Comparison of ENCODE assay signal across 15 mouse cellular contexts in genomic region chr7:79388671-79389206, GRCm38 (mm10). TPM values are rescaled to one million over a fixed set of nuclear protein-coding genes. Genes with fewer than 3 reads are reported as not detected.
DNase-seq lines count a peak whose midpoint lies in the region; ATAC-seq and TF ChIP-seq lines count a peak whose summit lies in the region.
"Had no signal": no experiment of that assay in that cellular context is flagged by ENCODE, and none has a peak within 500 bp of the region (broad histone marks: within the 10 kb centered on the region; RNA-seq: fewer than 3 reads in every experiment).

No protein-coding gene starts in this region.

- TF ChIP-seq EP300 in ES-Bruce4 (IDR thresholded peaks at IDR 0.05; ENCODE audit: insufficient read depth, low read depth, low read length), result no peak

- DNase-seq in hindbrain, embryonic 10.5 days (ENCODE audit: low spot score), result no peak
- peak; percentile 32 for DNase-seq in embryonic facial prominence, embryonic 11.5 days (ENCODE audit: low spot score)
- no peak for DNase-seq in right cerebral cortex, postnatal 14 days
- no peak for DNase-seq in thymus, postnatal 25 days
- no peak for DNase-seq in kidney, postnatal 14 days
- DNase-seq: lung, postnatal 36 days; midbrain, embryonic 14.5 days had no signal

- peak overlapping the region; percentile 71 for H3K27ac ChIP-seq in hindbrain, embryonic 10.5 days
- no peak overlapping the region for H3K27ac ChIP-seq in hindbrain, embryonic 13.5 days
- peak overlapping the region; percentile 83 for H3K27ac ChIP-seq in ES-Bruce4 (ENCODE audit: insufficient read depth, low read length)
- H3K27ac ChIP-seq in embryonic facial prominence, embryonic 11.5 days (replicated peaks; ENCODE audit: low read depth, low read length), result no peak overlapping the region; the same call in 1 of the 2 replicates
- no peak overlapping the region for H3K27ac ChIP-seq in limb, embryonic 15.5 days
- H3K27ac ChIP-seq: heart, embryonic 15.5 days; kidney, embryonic 15.5 days; liver, embryonic 15.5 days had no signal

- TF ChIP-seq POLR2A in ES-Bruce4 (IDR thresholded peaks at IDR 0.05; ENCODE audit: insufficient read depth, low read length), result no peak

- no peaks in the 10 kb centered on the region for H3K9me3 ChIP-seq in hindbrain, embryonic 10.5 days
- no peaks in the 10 kb centered on the region for H3K9me3 ChIP-seq in hindbrain, embryonic 13.5 days
- no peaks in the 10 kb centered on the region for H3K9me3 ChIP-seq in ES-Bruce4 (replicated peaks; ENCODE audit: control insufficient read depth, insufficient read depth, low read length, poor library complexity, severe bottlenecking)
- no peaks in the 10 kb centered on the region for H3K9me3 ChIP-seq in embryonic facial prominence, embryonic 11.5 days (replicated peaks; ENCODE audit: control insufficient read depth, low read length)
- H3K9me3 ChIP-seq in limb, embryonic 15.5 days, result no peaks in the 10 kb centered on the region
- H3K9me3 ChIP-seq: heart, embryonic 15.5 days; kidney, embryonic 15.5 days; liver, embryonic 15.5 days had no signal

- no peak overlapping the region for H3K4me3 ChIP-seq in hindbrain, embryonic 10.5 days
- H3K4me3 ChIP-seq in hindbrain, embryonic 13.5 days, result no peak overlapping the region
- no peak overlapping the region; the same call in 1 of the 2 replicates for H3K4me3 ChIP-seq in ES-Bruce4 (ENCODE audit: low read depth, low read length)
- no peak overlapping the region for H3K4me3 ChIP-seq in embryonic facial prominence, embryonic 11.5 days (ENCODE audit: low read depth, low read length)
- H3K4me3 ChIP-seq in limb, embryonic 15.5 days, result no peak overlapping the region
- H3K4me3 ChIP-seq: heart, embryonic 15.5 days; kidney, embryonic 15.5 days; liver, embryonic 15.5 days had no signal

- H3K4me2 ChIP-seq in hindbrain, embryonic 13.5 days, result no peak overlapping the region
- no peak overlapping the region for H3K4me2 ChIP-seq in embryonic facial prominence, embryonic 11.5 days (ENCODE audit: low read depth, low read length)
- no peak overlapping the region for H3K4me2 ChIP-seq in limb, embryonic 15.5 days
- H3K4me2 ChIP-seq: heart, embryonic 15.5 days; kidney, embryonic 15.5 days; liver, embryonic 15.5 days had no signal

- H3K9ac ChIP-seq in hindbrain, embryonic 13.5 days, result no peak overlapping the region
- peak overlapping the region; percentile 62 for H3K9ac ChIP-seq in ES-Bruce4 (ENCODE audit: low read depth, poor library complexity, severe bottlenecking)
- H3K9ac ChIP-seq in embryonic facial prominence, embryonic 11.5 days (replicated peaks; ENCODE audit: low read length), result no peak overlapping the region
- no peak overlapping the region for H3K9ac ChIP-seq in limb, embryonic 15.5 days
- H3K9ac ChIP-seq: heart, embryonic 15.5 days; kidney, embryonic 15.5 days; liver, embryonic 15.5 days had no signal

- no peak; the same call in 1 of the 2 replicates for ATAC-seq in hindbrain, embryonic 13.5 days (ENCODE audit: low FRiP score)
- no peak for ATAC-seq in embryonic facial prominence, embryonic 11.5 days (replicated peaks; ENCODE audit: insufficient number of reproducible peaks, low FRiP score, low TSS enrichment, low read depth)
- ATAC-seq in limb, embryonic 15.5 days (ENCODE audit: insufficient number of reproducible peaks, low FRiP score, low TSS enrichment, low read depth), result 0 out of 2 replicates have a peak, but pooled peaks have one; percentile 20
- ATAC-seq: inflammation-experienced regulatory T-cells, adult 6 months; Patski had no signal

- H3K36me3 ChIP-seq in hindbrain, embryonic 10.5 days, result no peaks in the 10 kb centered on the region
- no peaks in the 10 kb centered on the region for H3K36me3 ChIP-seq in hindbrain, embryonic 13.5 days
- no peaks in the 10 kb centered on the region for H3K36me3 ChIP-seq in ES-Bruce4 (ENCODE audit: control insufficient read depth, insufficient read depth, low read length, poor library complexity, severe bottlenecking)
- no peaks in the 10 kb centered on the region for H3K36me3 ChIP-seq in embryonic facial prominence, embryonic 11.5 days (replicated peaks; ENCODE audit: control insufficient read depth, insufficient read depth, low read depth, low read length)
- H3K36me3 ChIP-seq in limb, embryonic 15.5 days, result no peaks in the 10 kb centered on the region
- H3K36me3 ChIP-seq: heart, embryonic 15.5 days; kidney, embryonic 15.5 days; liver, embryonic 15.5 days had no signal

- no peaks in the 10 kb centered on the region for H3K27me3 ChIP-seq in hindbrain, embryonic 10.5 days (ENCODE audit: insufficient read depth, poor library complexity, severe bottlenecking)
- no peaks in the 10 kb centered on the region for H3K27me3 ChIP-seq in hindbrain, embryonic 13.5 days
- no peaks in the 10 kb centered on the region for H3K27me3 ChIP-seq in ES-Bruce4 (ENCODE audit: control insufficient read depth, insufficient read depth, low read length, poor library complexity, severe bottlenecking)
- H3K27me3 ChIP-seq in embryonic facial prominence, embryonic 11.5 days (ENCODE audit: control insufficient read depth, insufficient read depth, low read length), result no peaks in the 10 kb centered on the region
- no peaks in the 10 kb centered on the region for H3K27me3 ChIP-seq in limb, embryonic 15.5 days
- H3K27me3 ChIP-seq: kidney, embryonic 15.5 days; liver, embryonic 15.5 days; Patski had no signal

- peaks cover 39% of the 10 kb centered on the region for H3K4me1 ChIP-seq in hindbrain, embryonic 10.5 days (replicated peaks)
- H3K4me1 ChIP-seq in hindbrain, embryonic 13.5 days (replicated peaks), result peaks cover 16% of the 10 kb centered on the region
- no peaks in the 10 kb centered on the region for H3K4me1 ChIP-seq in ES-Bruce4 (ENCODE audit: control insufficient read depth, insufficient read depth, low read length)
- H3K4me1 ChIP-seq in embryonic facial prominence, embryonic 11.5 days (ENCODE audit: control insufficient read depth, insufficient read depth, low read length), result no peaks in the 10 kb centered on the region
- peaks cover 18% of the 10 kb centered on the region for H3K4me1 ChIP-seq in limb, embryonic 15.5 days

- 66% methylated on average over 7 of the region's 7 CpGs for WGBS in hindbrain, embryonic 10.5 days
- 58% methylated on average over 7 of the region's 7 CpGs for WGBS in hindbrain, embryonic 13.5 days
- WGBS in embryonic facial prominence, embryonic 11.5 days, result 43% methylated on average over 7 of the region's 7 CpGs
- 77% methylated on average over 7 of the region's 7 CpGs for WGBS in limb, embryonic 15.5 days

- no peak for TF ChIP-seq CTCF in ES-Bruce4 (IDR thresholded peaks at IDR 0.05; ENCODE audit: low read depth, low read length)

RNA-seq across cellular contexts. Expression of gene Rlbp1, which starts 1.9 kb away (rescaled TPM):
- polyA plus RNA-seq in hindbrain, embryonic 10.5 days (2016; fragmentation: Nextera tagmentation; extraction: Ambion mirVana), result 0.27 and 0.58 TPM in 2 replicates
- 16.2 and 21.9 TPM in 2 replicates for polyA plus RNA-seq in hindbrain, embryonic 13.5 days (2015; fragmentation: Nextera tagmentation; extraction: Ambion mirVana)
- 2.7 and 2.8 TPM in 2 replicates for polyA plus RNA-seq in ES-Bruce4 (2011; ENCODE audit: insufficient read depth, insufficient read length, low read depth, missing spikeins)
- polyA plus RNA-seq in embryonic facial prominence, embryonic 11.5 days (2014; fragmentation: Nextera tagmentation; extraction: Ambion mirVana), result 1.8 and 3.6 TPM in 2 replicates
- polyA plus RNA-seq in limb, embryonic 15.5 days (2015; fragmentation: Nextera tagmentation; extraction: Ambion mirVana), result 1.1 and 2.0 TPM in 2 replicates
- polyA plus RNA-seq: heart, embryonic 15.5 days; inflammation-experienced regulatory T-cells, adult 6 months; Patski had no signal

RNA-seq across cellular contexts. Expression of gene Fanci, which starts 3.0 kb away (rescaled TPM):
- polyA plus RNA-seq in hindbrain, embryonic 10.5 days (2016; fragmentation: Nextera tagmentation; extraction: Ambion mirVana), result 16.1 and 19.5 TPM in 2 replicates
- 3.2 and 3.7 TPM in 2 replicates for polyA plus RNA-seq in hindbrain, embryonic 13.5 days (2015; fragmentation: Nextera tagmentation; extraction: Ambion mirVana)
- polyA plus RNA-seq in ES-Bruce4 (2011; ENCODE audit: insufficient read depth, insufficient read length, low read depth, missing spikeins), result 45.0 and 45.2 TPM in 2 replicates
- 17.4 and 21.4 TPM in 2 replicates for polyA plus RNA-seq in embryonic facial prominence, embryonic 11.5 days (2014; fragmentation: Nextera tagmentation; extraction: Ambion mirVana)
- 6.1 and 6.2 TPM in 2 replicates for polyA plus RNA-seq in limb, embryonic 15.5 days (2015; fragmentation: Nextera tagmentation; extraction: Ambion mirVana)

Comparison
In these comparisons a context has a peak if more than half of its experiments do, and no peak if none do; other contexts are left out.
1. H3K27ac ChIP-seq: peak in hindbrain, embryonic 10.5 days (single experiment) and ES-Bruce4 (single experiment); none in hindbrain, embryonic 13.5 days (single experiment), embryonic facial prominence, embryonic 11.5 days (single experiment) and limb, embryonic 15.5 days (single experiment).